Mouse (Mus musculus) frontal cortex, postnatal 25 days (tissue): ENCODE measurements around the gene Ralgapa2.
"Not testable (repeated sequence)": the region's sequence is repeated elsewhere in the genome, so short reads cannot be mapped to it uniquely, and the experiment has no call there.

ENCODE experiments used
- DNase-seq, 2 experiments: peaks; one replicate each; pipeline ENCODE4 v3.0.0; 2022; ENCODE audit warnings: low spot score in 2 of 2

Gene Ralgapa2

GRCm38 (mm10) chr2:146498298-146498697, 13.8 kb downstream of the Ralgapa2 start:
- DNase-seq = no peak

DNA sequence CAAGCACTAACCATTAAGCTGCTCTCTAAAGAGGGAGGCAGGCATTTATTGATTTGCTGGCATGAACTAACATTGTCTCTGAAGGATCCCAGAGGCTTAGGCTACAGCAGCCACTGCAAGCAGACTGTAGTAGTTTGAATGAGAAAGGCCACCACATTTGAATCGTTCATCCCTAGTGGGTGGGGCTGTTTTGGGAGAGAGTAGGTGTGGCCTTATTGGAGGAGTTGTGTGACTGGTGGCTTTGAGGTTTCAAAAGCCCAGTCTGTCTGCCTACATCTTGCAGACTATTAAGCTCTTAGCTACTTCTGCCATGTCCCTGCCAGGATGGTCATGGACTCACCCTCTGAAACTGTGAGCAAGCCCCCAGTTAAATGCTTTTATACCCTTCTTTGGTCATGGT, 15.1 kb downstream of the Ralgapa2 start:
- no peak for DNase-seq

DNA sequence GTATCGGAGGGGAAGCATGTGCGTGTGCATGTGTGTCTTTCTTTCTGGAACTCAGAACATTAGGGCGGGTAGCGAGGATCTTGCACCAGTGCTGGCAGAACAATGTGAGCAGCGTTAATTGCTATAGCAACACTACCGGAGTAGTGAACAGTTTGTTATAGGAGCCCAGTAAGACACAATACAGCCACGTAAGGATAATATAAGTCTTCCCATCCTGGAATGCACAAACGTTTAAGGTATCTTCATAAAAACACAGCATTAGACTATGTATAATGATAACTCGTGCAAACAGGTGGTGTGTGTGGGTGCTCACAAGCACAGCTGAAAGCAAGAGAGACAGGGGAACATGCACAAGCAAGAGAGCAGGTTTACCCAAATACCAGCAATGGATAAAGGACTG, 16.4 kb downstream of the Ralgapa2 start:
- no peak for DNase-seq

DNA sequence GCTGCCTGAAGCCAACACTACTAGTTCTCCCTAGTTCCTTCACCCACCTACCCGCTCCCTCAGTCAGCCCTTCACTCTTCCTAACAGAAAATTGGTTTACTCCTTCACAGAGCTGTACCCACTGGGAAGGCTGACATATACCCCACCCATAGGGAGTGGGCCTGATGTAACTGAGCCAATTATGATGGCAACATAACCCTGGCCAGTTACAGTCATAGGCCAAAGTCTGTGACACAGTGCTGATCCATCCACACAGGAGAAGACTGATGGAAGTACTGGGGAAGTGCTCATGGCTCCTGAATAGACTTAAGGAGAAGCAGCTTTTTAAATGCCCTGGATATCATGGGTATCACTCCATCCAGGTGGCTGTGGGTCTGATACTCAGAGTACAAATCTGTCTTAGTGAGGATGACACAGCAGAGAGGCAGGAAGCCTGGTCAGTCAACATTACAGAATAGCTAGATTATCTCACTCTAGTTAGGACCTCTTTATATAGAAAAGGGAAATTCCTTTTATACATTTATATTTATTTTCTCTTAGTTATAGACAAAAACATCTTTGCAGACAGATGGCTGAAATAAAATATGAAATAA, 18.7 kb downstream of the Ralgapa2 start:
- DNase-seq = no peak

DNA sequence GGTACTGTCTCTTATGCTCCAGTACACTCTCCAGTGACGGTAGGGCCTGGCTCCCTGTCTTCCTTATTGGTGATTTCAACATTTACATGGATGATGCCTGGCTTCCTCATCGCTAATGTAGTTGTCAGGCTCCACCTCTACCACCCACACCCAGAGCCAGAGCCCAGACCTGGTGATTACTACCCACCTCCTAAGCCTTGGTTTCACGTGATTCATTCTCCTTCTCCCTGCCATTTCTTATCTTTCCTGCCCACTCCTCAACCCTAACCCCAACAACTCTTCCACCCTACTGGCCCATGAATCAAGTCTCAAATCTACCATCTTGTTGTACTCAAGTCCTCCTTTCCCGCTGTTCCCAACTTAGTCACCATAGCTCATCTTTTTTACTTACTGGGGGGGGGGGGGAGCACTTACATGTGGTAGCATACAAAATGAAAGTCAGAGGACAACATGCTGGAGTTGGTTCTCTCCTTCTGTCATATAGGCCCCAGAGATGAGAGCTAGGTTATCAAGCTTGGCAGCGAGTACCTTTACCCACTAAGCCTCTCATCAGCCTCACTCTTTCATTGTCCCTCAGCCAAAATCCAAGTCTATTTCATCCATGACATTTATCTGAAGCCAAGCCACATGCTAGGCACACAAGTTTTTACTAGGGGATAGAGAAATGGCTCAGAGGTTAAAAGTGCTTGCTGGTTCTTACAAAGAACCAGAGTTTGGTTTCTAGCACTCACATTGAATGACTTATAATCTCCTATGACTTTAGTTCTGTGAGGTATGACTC, 20.1 kb downstream of the Ralgapa2 start:
- DNase-seq = no peak

DNA sequence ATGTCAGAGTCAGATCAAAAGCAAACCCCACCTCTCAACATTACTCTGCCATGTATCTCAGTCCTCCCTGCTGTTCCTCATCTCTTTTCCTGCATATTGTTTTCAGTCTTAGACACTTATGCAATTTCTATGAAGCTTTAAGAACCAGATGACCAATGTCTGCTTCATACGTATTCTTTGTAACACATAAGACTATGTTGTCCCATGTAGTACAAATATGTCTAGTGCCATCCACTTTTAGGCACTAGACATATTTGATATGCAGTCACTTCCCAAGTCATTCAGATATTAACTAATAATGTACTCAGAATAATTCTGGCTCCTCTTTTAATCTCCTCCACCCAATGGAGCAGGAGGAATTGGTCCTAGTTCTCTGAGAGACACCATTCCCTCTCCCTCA, 21.2 kb downstream of the Ralgapa2 start:
- DNase-seq = no peak

GRCm38 (mm10) chr2:146488291-146488690, 23.9 kb downstream of the Ralgapa2 start:
- no peak for DNase-seq

- no peak for DNase-seq
These were observed 29.3 kb downstream of the Ralgapa2 start for GRCm38 (mm10) chr2:146482859-146483258.

GRCm38 (mm10) chr2:146477491-146477890, 34.7 kb downstream of the Ralgapa2 start:
- DNase-seq = no peak

DNA sequence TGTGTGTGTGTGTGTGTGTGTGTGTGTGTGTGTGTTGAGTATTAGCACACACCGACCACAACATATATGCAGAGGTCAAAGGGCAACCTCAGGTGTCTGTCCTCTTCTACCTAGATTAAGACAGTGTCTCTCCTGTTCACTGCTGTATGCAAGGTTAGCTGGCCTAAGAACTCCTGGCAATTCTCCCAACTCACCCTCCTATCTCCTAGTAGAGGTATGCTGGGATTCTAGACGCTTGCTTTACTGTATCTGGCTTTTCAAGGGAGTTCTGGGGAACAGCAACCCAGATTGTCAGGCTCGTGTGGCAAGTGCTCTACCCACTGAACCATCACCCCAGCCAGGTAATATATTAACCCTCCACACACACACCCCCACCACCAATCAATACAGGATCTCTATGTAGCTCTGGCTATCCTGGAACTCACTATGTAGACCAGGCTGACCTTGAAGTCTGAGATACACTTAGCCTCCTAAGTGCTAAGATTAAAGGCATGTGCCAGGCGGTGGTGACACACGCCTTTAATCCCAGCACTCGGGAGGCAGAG, 35.6 kb downstream of the Ralgapa2 start:
- no peak for DNase-seq

- DNase-seq = no peak
These were observed 36.1 kb downstream of the Ralgapa2 start for GRCm38 (mm10) chr2:146476001-146476400.

DNA sequence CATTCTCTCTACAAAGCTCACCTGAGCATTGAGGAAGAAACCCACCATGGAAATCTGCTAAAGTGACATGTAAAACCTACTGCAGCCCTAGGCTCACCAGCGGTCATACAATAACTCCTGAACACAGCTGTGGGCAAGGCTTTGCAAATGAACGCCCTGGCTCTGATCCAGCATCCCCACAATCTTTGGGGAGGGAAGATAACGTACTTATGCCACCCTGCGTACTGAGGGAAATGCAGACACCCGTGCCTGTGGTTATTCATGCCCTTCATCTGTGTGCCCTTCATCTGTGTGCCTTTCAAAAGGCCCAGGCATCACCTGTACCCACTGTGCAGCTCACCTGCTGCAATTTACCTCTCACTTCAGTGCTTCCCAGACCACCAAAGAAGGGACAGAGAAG, 41.2 kb downstream of the Ralgapa2 start:
- no peak for DNase-seq

- no peak for DNase-seq
These were observed 42.3 kb downstream of the Ralgapa2 start for GRCm38 (mm10) chr2:146469707-146470420.

GRCm38 (mm10) chr2:146468898-146469297, 43.2 kb downstream of the Ralgapa2 start:
- DNase-seq = no peak

- no peak for DNase-seq
These were observed 44.1 kb downstream of the Ralgapa2 start for GRCm38 (mm10) chr2:146468016-146468415.

GRCm38 (mm10) chr2:146466811-146467210, 45.3 kb downstream of the Ralgapa2 start:
- not testable (repeated sequence) for DNase-seq

DNA sequence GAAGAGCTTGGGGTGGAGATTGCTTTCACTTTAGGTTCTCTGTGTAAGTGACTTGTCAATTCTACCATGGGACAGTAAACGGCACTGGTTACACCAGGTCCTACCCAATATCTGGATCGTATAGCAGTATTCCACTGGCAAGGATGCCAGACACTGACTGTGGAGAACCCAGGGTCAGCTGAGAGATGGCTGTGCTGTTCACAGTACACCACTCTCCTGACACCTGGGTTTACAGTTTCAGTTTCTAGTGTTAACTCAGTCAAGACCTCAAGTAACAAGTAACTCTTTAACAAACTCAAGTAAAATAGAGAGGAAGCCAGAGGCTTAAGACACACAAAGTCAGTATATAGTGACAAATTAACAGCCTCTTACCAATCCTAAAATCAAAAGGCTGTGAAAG, 54.6 kb downstream of the Ralgapa2 start:
- DNase-seq = no peak

GRCm38 (mm10) chr2:146456612-146457011, 55.5 kb downstream of the Ralgapa2 start:
- DNase-seq = no peak

GRCm38 (mm10) chr2:146456062-146456461, 56.1 kb downstream of the Ralgapa2 start:
- DNase-seq = no peak

- no peak for DNase-seq
These were observed 68.1 kb downstream of the Ralgapa2 start for GRCm38 (mm10) chr2:146444009-146444408.

DNA sequence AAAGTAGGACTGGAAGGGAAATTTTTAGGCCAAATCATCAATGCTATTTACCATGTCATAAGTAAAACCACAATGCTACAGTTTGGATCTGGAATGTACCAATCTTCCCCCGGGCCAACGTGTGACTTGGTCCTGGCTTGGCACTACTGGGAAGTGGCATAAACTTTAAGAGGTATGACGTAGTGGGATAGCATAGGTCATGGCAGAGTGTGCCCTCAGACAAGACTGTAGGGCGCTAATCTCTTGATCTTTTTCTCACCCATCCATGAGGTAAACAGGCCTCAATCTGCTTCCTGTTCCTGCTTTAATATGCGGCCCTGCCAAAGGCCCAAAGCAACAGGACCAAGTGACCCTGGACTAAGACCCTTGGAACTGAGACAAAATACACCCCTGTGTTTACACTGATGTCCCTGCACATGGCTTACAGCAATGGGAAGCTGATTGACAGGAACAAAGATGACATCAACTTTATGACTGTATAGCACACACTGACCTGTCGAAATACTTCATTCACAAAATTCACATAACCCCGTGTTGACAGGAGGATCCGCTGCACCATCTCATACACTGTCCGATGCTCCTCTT, 68.8 kb downstream of the Ralgapa2 start:
- no peak for DNase-seq

- DNase-seq = no peak
These were observed 70.4 kb downstream of the Ralgapa2 start for GRCm38 (mm10) chr2:146441711-146442110.
